Mouse (Mus musculus) limb, embryonic 15.5 days (tissue): Measurements from ENCODE around the gene Mboat2. TPM values are rescaled to one million over a fixed set of nuclear protein-coding genes. Genes with fewer than 3 reads are reported as not detected.

Experiments used
- ATAC-seq: fragments of 200-750 bp; cut with Nextera tagmentation; 2 replicates; pipeline ENCODE4 v1.8.0; 2017; ENCODE audit warnings: low read depth, moderate TSS enrichment; ENCODE audit not compliant: insufficient number of reproducible peaks, low FRiP score, low TSS enrichment
- H3K27ac ChIP-seq: fragments of 300-500 bp; sonication (generic); 2 replicates; pipeline ENCODE4 v1.5.1; 2015; ENCODE audit warnings: moderate library complexity, mild to moderate bottlenecking, inconsistent platforms
- H3K27me3 ChIP-seq: fragments of 300-500 bp; sonication (generic); 2 replicates; pipeline ENCODE4 v1.6.1; 2015; ENCODE audit warnings: inconsistent platforms
- H3K36me3 ChIP-seq: fragments of 300-500 bp; sonication (generic); 2 replicates; pipeline ENCODE4 v1.6.1; 2015; ENCODE audit warnings: inconsistent platforms
- H3K4me1 ChIP-seq: fragments of 300-500 bp; sonication (generic); 2 replicates; pipeline ENCODE4 v1.6.1; 2015; ENCODE audit warnings: inconsistent platforms
- H3K4me2 ChIP-seq: fragments of 300-500 bp; sonication (generic); 2 replicates; pipeline ENCODE4 v1.6.1; 2015; ENCODE audit warnings: mild to moderate bottlenecking, inconsistent platforms
- H3K4me3 ChIP-seq: fragments of 300-500 bp; sonication (generic); 2 replicates; pipeline ENCODE4 v1.5.1; 2015; ENCODE audit warnings: mild to moderate bottlenecking, inconsistent platforms
- H3K9ac ChIP-seq: fragments of 300-500 bp; sonication (generic); 2 replicates; pipeline ENCODE4 v1.6.1; 2015; ENCODE audit warnings: inconsistent platforms
- H3K9me3 ChIP-seq: fragments of 300-500 bp; sonication (generic); 2 replicates; pipeline ENCODE4 v1.6.1; 2016; ENCODE audit warnings: inconsistent platforms
- WGBS: fragments of 180-500 bp; shearing (Covaris S2); methylation state at CpG from one replicate; pipeline ENCODE4 v1.1.7; 2015; 5-methylcytosine and 5-hydroxymethylcytosine counted together
- polyA plus RNA-seq: library from polyadenylated mRNA; unstranded; fragments of >200 nt; fragmentation: Nextera tagmentation; extraction: Ambion mirVana; gene quantifications from 2 replicates; pipeline ENCODE4 v1.2.1, GENCODE M21; 2015

Gene Mboat2
- polyA plus RNA-seq, 1 experiment from 2014 or later, result 122 TPM

GRCm38 (mm10) chr12:24933996-24934395, 103.3 kb downstream of the Mboat2 start:
- H3K4me2 ChIP-seq, result no peak overlapping the region
- no peaks in the 10 kb centered on the region for H3K9me3 ChIP-seq
- ATAC-seq, result no peak
- peaks cover 6% of the 10 kb centered on the region for H3K4me1 ChIP-seq
- H3K4me3 ChIP-seq, result no peak overlapping the region
- WGBS, result 88% methylated on average over 3 of the region's 3 CpGs
- H3K27ac ChIP-seq, result no peak overlapping the region
- H3K27me3 ChIP-seq, result no peaks in the 10 kb centered on the region
- H3K36me3 ChIP-seq, result peaks cover 12% of the 10 kb centered on the region; the same call in 1 of the 2 replicates
- no peak overlapping the region for H3K9ac ChIP-seq

GRCm38 (mm10) chr12:24936281-24936680, 105.6 kb downstream of the Mboat2 start:
- no peaks in the 10 kb centered on the region for H3K9me3 ChIP-seq
- ATAC-seq, result no peak
- no peak overlapping the region for H3K4me2 ChIP-seq
- H3K36me3 ChIP-seq, result peaks cover 30% of the 10 kb centered on the region
- 67% methylated on average over 1 of the region's 1 CpGs for WGBS
- H3K27ac ChIP-seq, result no peak overlapping the region
- H3K4me3 ChIP-seq, result no peak overlapping the region
- H3K9ac ChIP-seq, result no peak overlapping the region
- H3K27me3 ChIP-seq, result no peaks in the 10 kb centered on the region
- H3K4me1 ChIP-seq, result peaks cover 3% of the 10 kb centered on the region; the same call in 1 of the 2 replicates

GRCm38 (mm10) chr12:24939372-24939771, 108.7 kb downstream of the Mboat2 start:
- Histone ChIP-seq H3K9ac (no peak overlapping the region), H3K4me1 (no peaks in the 10 kb centered on the region), H3K36me3 (peaks cover 44% of the 10 kb centered on the region), H3K9me3 (no peaks in the 10 kb centered on the region), H3K27ac (no peak overlapping the region), H3K4me3 (no peak overlapping the region), H3K27me3 (no peaks in the 10 kb centered on the region), H3K4me2 (no peak overlapping the region)
- WGBS, result 88% methylated on average over 8 of the region's 8 CpGs
- no peak for ATAC-seq

DNA sequence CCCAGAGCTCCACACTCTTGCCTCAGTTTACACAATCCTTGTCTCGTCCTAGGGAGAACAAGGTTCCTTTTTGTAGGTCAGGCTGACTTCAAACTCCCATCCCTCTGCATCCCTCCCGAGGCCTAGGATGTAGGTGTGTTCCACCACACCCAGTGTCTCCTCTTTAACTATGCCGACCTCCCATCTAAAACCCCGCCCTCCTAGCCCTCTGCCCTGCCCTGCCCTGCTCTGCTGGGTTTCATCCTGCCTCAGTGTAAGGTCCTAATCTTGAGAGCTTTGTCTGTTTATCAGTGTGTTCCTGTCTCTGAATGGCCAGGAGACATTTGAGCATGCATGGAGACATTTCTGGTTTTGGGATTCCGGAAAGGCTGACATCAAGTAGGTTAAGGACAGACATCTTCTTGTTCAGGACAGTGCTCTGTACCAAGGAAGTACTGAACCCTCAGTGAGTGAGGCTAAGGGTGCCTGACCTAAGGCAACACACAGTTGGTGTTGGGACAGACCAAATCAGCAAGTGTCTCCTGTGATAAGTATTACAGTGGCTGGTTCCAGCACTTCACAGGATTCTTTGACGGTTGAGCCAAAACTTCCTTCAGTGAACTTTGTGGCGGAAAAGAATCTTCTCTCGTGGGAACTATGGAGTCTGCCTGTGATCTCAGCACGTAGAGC, 112.1 kb downstream of the Mboat2 start:
- H3K9me3 ChIP-seq, result no peaks in the 10 kb centered on the region
- no peak overlapping the region for H3K27ac ChIP-seq
- no peak overlapping the region for H3K4me2 ChIP-seq
- 75% methylated on average over 9 of the region's 9 CpGs for WGBS
- H3K27me3 ChIP-seq, result no peaks in the 10 kb centered on the region
- ATAC-seq, result no peak
- H3K36me3 ChIP-seq, result peaks cover 48% of the 10 kb centered on the region
- H3K4me3 ChIP-seq, result no peak overlapping the region
- H3K4me1 ChIP-seq, result no peaks in the 10 kb centered on the region
- no peak overlapping the region for H3K9ac ChIP-seq

DNA sequence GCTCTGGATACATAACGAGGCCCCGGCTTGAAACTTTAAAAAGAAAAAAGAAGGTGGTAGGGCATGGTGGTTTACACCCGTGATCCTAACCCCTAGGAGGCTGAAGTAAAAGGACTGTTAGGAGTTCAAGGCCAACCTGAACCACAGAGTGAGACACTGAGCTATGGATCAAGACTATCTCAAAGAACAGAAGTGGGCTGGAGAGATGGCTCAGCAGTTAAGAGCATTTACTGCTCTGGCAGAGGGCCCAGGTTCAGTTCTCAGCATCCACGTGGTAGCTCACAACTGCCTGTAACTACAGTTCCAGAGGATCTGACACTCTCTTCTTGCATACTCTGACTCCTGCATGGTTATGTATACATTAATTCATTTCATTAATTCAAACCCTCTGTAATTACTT, 112.7 kb downstream of the Mboat2 start:
- ATAC-seq, result no peak
- Histone ChIP-seq H3K4me1 (no peaks in the 10 kb centered on the region), H3K4me3 (no peak overlapping the region), H3K36me3 (peaks cover 48% of the 10 kb centered on the region), H3K4me2 (no peak overlapping the region), H3K9me3 (no peaks in the 10 kb centered on the region), H3K9ac (no peak overlapping the region), H3K27ac (no peak overlapping the region), H3K27me3 (no peaks in the 10 kb centered on the region)
- 75% methylated on average over 4 of the region's 4 CpGs for WGBS

GRCm38 (mm10) chr12:24944597-24944996, 113.9 kb downstream of the Mboat2 start:
- no peak for ATAC-seq
- Histone ChIP-seq H3K27me3 (no peaks in the 10 kb centered on the region), H3K36me3 (peaks cover 42% of the 10 kb centered on the region), H3K27ac (no peak overlapping the region), H3K4me1 (no peaks in the 10 kb centered on the region), H3K4me3 (no peak overlapping the region), H3K9me3 (no peaks in the 10 kb centered on the region), H3K4me2 (no peak overlapping the region), H3K9ac (no peak overlapping the region)
- 90% methylated on average over 7 of the region's 7 CpGs for WGBS

DNA sequence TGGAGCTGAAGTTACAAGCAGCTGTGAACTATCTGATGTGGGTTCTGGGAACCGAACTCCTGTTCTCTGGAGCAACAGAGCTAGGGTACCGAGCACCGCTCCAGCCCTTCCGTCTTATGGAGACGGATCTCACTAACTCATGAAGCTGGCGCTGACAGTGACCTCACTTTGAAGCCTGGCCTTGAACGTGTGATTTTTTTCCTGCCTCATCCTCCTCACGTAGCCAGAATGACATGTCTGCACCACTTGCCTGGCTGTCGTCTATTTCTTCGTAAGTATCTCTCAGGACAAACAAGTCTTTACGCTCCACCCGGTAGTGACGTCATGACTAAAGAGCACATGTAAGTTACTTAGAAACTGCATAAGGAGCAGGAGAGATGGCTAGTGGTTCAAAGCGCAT, 116.4 kb downstream of the Mboat2 start:
- no peak overlapping the region for H3K27ac ChIP-seq

GRCm38 (mm10) chr12:24948344-24948743, 117.7 kb downstream of the Mboat2 start:
- Histone ChIP-seq H3K27ac (no peak overlapping the region), H3K27me3 (no peaks in the 10 kb centered on the region), H3K9me3 (no peaks in the 10 kb centered on the region), H3K4me2 (no peak overlapping the region), H3K4me1 (peaks cover 6% of the 10 kb centered on the region), H3K9ac (no peak overlapping the region), H3K4me3 (no peak overlapping the region), H3K36me3 (peaks cover 35% of the 10 kb centered on the region)
- ATAC-seq, result no peak
- 51% methylated on average over 3 of the region's 3 CpGs for WGBS

More for the DNA sequence above, 116.4 kb downstream of the Mboat2 start:
- Histone ChIP-seq H3K9me3 (no peaks in the 10 kb centered on the region), H3K4me2 (no peak overlapping the region), H3K27me3 (no peaks in the 10 kb centered on the region), H3K4me3 (no peak overlapping the region), H3K9ac (no peak overlapping the region), H3K36me3 (peaks cover 37% of the 10 kb centered on the region), H3K4me1 (peaks cover 2% of the 10 kb centered on the region; the same call in 1 of the 2 replicates)
- ATAC-seq, result no peak
- 89% methylated on average over 14 of the region's 14 CpGs for WGBS

DNA sequence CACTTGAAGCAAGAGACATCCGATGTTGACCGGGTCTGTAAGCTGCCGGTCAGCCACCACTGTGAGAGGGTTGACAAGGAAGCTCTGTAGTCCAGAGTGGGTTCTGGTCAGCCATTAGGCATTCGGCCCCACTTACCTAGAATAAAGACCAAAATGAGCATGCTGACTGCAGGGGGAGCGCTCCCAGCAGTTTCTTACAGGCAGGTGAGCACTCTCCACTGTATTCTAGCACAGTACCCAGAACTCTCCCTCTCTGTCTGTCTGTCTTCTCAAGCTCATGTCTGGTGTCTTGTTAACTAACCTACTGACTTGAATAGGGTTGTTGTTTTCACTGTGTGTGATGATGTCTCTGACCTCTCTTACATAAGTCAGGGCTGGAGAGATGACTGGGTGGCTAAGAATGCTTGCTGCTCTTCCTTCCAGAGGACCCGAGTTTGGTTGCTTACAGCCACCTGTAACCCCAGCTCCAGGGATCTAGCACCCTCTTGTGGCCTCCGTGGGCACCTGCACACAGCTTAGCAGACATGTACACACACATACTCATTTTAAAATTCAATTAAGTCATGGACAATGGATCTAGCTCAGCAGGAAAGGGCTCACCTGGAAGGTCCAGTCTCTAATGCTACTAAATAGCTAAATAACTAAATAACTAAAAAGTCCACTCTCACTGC, 119.8 kb downstream of the Mboat2 start:
- H3K9ac ChIP-seq, result no peak overlapping the region
- WGBS, result 71% methylated on average over 7 of the region's 7 CpGs
- no peak overlapping the region for H3K27ac ChIP-seq
- H3K27me3 ChIP-seq, result no peaks in the 10 kb centered on the region
- peaks cover 50% of the 10 kb centered on the region for H3K36me3 ChIP-seq
- no peak for ATAC-seq
- H3K4me1 ChIP-seq, result peaks cover 6% of the 10 kb centered on the region
- no peak overlapping the region for H3K4me2 ChIP-seq
- no peak overlapping the region for H3K4me3 ChIP-seq
- no peaks in the 10 kb centered on the region for H3K9me3 ChIP-seq

- no peak overlapping the region for H3K27ac ChIP-seq
- WGBS, result 39% methylated on average over 6 of the region's 6 CpGs
- H3K9me3 ChIP-seq, result no peaks in the 10 kb centered on the region
- peaks cover 41% of the 10 kb centered on the region for H3K36me3 ChIP-seq
- ATAC-seq, result peak; percentile 23; the same call in 1 of the 2 replicates
- no peaks in the 10 kb centered on the region for H3K27me3 ChIP-seq
- H3K4me3 ChIP-seq, result no peak overlapping the region
- H3K4me2 ChIP-seq, result no peak overlapping the region
- H3K9ac ChIP-seq, result no peak overlapping the region
- peaks cover 6% of the 10 kb centered on the region for H3K4me1 ChIP-seq
Measured at GRCm38 (mm10) chr12:24952147-24952546, 121.5 kb downstream of the Mboat2 start.

DNA sequence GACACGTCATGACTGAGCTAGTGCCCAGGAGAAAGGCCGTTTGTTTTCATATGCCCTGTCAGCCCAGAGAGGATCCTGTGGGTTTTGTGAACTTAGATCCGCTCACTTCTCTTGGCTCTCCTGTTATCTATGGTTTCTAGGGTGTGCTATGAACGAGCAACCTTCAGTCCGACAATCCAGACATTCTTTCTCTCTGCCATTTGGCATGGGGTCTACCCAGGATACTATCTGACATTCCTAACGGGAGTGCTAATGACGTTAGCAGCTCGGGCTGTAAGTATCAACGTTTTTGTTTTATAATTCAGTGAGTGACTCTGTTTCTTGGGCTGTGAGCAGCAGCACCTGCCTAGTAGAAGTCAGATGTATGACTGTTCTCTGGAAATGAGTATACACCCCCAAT, 124.5 kb downstream of the Mboat2 start:
- Histone ChIP-seq H3K27me3 (no peaks in the 10 kb centered on the region), H3K4me3 (no peak overlapping the region), H3K9ac (no peak overlapping the region), H3K9me3 (no peaks in the 10 kb centered on the region), H3K4me2 (no peak overlapping the region), H3K36me3 (peaks cover 45% of the 10 kb centered on the region), H3K27ac (no peak overlapping the region), H3K4me1 (peaks cover 6% of the 10 kb centered on the region)
- WGBS, result 78% methylated on average over 9 of the region's 9 CpGs
- no peak for ATAC-seq

DNA sequence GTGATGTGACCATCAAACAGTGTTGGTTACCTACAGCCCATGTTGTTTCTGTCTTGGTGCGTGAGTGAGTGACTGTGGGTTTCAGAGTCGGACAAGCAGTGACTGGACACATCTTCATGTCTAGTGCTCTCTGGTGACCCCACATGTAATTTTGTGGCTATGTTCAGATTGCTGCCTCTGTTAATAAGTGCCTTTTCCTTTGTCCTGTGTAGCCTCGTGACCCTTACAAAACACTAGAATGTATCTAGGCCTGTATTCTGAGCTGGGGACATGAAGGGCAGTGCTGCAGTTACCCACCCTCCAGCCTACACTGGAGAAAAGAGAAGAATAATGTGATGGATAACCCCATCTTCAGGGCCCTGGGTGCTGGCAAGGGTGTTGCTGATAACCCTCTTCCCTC, 127.8 kb downstream of the Mboat2 start:
- Histone ChIP-seq H3K27me3 (no peaks in the 10 kb centered on the region), H3K9me3 (no peaks in the 10 kb centered on the region), H3K36me3 (peaks cover 23% of the 10 kb centered on the region), H3K4me1 (0 out of 2 replicates have a peak, but pooled peaks cover 4% of the 10 kb centered on the region), H3K9ac (no peak overlapping the region), H3K4me3 (no peak overlapping the region), H3K27ac (no peak overlapping the region), H3K4me2 (no peak overlapping the region)
- 91% methylated on average over 3 of the region's 3 CpGs for WGBS
- ATAC-seq, result no peak
